Mouse (Mus musculus) stomach, postnatal 0 days (tissue): Measurements from ENCODE around the gene Adh6a. TPM values are rescaled to one million over a fixed set of nuclear protein-coding genes. Genes with fewer than 3 reads are reported as not detected.

Experiments used
- ATAC-seq: fragments of 200-750 bp; cut with Nextera tagmentation; 2 replicates; pipeline ENCODE4 v1.8.0; 2017; ENCODE audit not compliant: low FRiP score, low TSS enrichment
- DNase-seq: peaks from one replicate; pipeline ENCODE4 v3.0.0-alpha.2; 2016; ENCODE audit warnings: low spot score
- H3K27ac ChIP-seq: fragments of 300-500 bp; sonication (generic); replicated peaks from 2 replicates; pipeline ENCODE4 v1.5.1; 2014; ENCODE audit warnings: mild to moderate bottlenecking, control low read depth
- H3K27me3 ChIP-seq: fragments of 300-500 bp; sonication (generic); 2 replicates; pipeline ENCODE4 v1.6.1; 2014; ENCODE audit warnings: low read length; ENCODE audit not compliant: control insufficient read depth, insufficient read depth
- H3K36me3 ChIP-seq: fragments of 300-500 bp; sonication (generic); 2 replicates; pipeline ENCODE4 v1.6.1; 2014; ENCODE audit warnings: low read length, mixed read lengths; ENCODE audit not compliant: control insufficient read depth, insufficient read depth
- H3K4me1 ChIP-seq: fragments of 300-500 bp; sonication (generic); replicated peaks from 2 replicates; pipeline ENCODE4 v1.6.1; 2014; ENCODE audit warnings: antibody characterized with exemption; ENCODE audit not compliant: control insufficient read depth, insufficient read depth
- H3K4me2 ChIP-seq: fragments of 300-500 bp; sonication (generic); replicated peaks from 2 replicates; pipeline ENCODE4 v1.6.1; 2014; ENCODE audit warnings: low read depth, mild to moderate bottlenecking, control low read depth, moderate library complexity
- H3K4me3 ChIP-seq: fragments of 300-500 bp; sonication (generic); 2 replicates; pipeline ENCODE4 v1.5.1; 2014; ENCODE audit warnings: low read depth, low read length, control low read depth
- H3K9ac ChIP-seq: fragments of 300-500 bp; sonication (generic); 2 replicates; pipeline ENCODE4 v1.6.1; 2014; ENCODE audit warnings: mild to moderate bottlenecking, low read length, control low read depth, mixed read lengths
- H3K9me3 ChIP-seq: fragments of 300-500 bp; sonication (generic); 2 replicates; pipeline ENCODE4 v1.6.1; 2016; ENCODE audit warnings: low read length; ENCODE audit not compliant: control insufficient read depth
- CTCF ChIP-seq: IDR thresholded peaks from 2 replicates; pipeline ENCODE4 v1.5.1; 2016; ENCODE audit warnings: antibody characterized with exemption, low read depth, mild to moderate bottlenecking, moderate library complexity
- EP300 ChIP-seq: optimal IDR thresholded peaks from 2 replicates; pipeline ENCODE3; 2016; ENCODE audit warnings: antibody characterized with exemption
- WGBS: fragments of 180-500 bp; shearing (Covaris S2); extraction: QIAGEN DNeasy Blood & Tissue Kit; methylation state at CpG from one replicate; pipeline ENCODE4 v1.1.7; 2014; 5-methylcytosine and 5-hydroxymethylcytosine counted together
- polyA plus RNA-seq: library from polyadenylated mRNA; unstranded; fragments of >200 nt; fragmentation: Nextera tagmentation; extraction: Ambion mirVana; gene quantifications from 2 replicates; pipeline ENCODE4 v1.2.1, GENCODE M21; 2015

Gene Adh6a
- polyA plus RNA-seq, 1 experiment from 2014 or later, result 47.0 TPM

DNA sequence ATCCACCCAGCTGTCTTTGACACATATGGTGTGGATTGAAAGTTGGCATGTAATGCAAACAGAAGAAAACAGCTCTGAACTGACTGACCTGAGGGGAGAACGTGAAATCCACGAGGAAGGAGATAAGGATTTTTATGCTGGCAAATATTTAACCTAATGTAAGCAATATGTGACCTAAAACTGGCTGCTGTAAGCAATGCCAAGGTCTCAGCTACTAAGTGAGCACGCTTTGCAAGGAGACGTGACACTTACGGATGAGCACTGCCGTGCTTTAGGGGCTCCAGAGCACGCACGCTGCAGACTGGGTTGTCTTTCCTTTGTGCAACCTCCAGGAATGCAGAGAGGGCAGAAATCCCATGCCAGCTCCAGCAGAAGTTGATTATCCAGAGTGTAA lies 6.8 kb upstream of the Adh6a start:
- no peak for TF ChIP-seq EP300
- no peak for TF ChIP-seq CTCF
- DNase-seq, result peak; percentile 27
- Histone ChIP-seq H3K4me2 (peak overlapping the region; percentile 25; the same call in 1 of the 2 replicates), H3K27me3 (no peaks in the 10 kb centered on the region), H3K4me3 (no peak overlapping the region), H3K27ac (no peak overlapping the region), H3K9me3 (no peaks in the 10 kb centered on the region), H3K9ac (no peak overlapping the region), H3K36me3 (no peaks in the 10 kb centered on the region), H3K4me1 (no peaks in the 10 kb centered on the region)
- 9% methylated on average over 8 of the region's 8 CpGs for WGBS
- ATAC-seq, result peak; percentile 43

DNA sequence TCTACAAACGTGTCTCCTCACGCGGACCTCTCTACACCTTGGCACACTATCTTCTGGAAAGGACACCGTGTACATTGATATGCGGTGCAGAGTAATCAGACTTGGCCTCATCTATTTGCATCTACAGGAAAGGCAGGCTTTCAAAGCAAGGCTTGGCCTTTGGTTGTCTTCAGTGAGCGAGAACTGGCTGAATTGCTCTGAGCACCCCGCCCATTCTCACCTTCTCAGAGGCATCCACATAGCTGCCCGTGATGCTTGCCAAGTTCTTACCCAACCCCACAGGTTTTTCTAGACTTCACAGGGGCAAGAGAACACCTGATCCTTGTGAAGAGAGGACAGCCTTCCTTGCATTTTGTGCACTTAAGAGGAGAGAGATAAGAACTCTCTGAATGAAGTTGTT lies 3.2 kb upstream of the Adh6a start:
- Histone ChIP-seq H3K4me2 (no peak overlapping the region), H3K4me1 (no peaks in the 10 kb centered on the region), H3K27me3 (no peaks in the 10 kb centered on the region), H3K9ac (no peak overlapping the region), H3K27ac (peak overlapping the region; percentile 19), H3K4me3 (no peak overlapping the region), H3K36me3 (no peaks in the 10 kb centered on the region), H3K9me3 (no peaks in the 10 kb centered on the region)
- ATAC-seq, result peak; percentile 61; the same call in 1 of the 2 replicates
- DNase-seq, result peak; percentile 45
- no peak for TF ChIP-seq CTCF
- peak; percentile 68 for TF ChIP-seq EP300
- 64% methylated on average over 8 of the region's 8 CpGs for WGBS

DNA sequence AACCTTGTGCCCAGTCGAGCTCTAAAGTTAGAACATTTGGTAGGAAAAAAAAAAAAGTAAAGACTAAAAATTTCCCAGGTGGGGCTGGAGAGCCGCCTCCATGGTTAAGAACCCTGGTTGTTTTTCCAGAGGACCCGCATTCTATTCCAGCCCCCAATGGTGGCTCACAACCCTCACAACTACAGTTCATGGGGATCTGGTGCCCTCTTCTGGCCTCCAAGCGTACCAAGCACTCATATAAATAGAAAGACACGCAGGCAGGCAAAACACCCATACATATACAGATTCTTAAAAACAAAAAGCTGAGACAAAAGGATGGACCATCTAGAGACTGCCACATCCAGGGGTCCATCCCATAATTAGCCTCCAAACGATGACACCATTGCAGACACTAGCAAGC lies 2.1 kb upstream of the Adh6a start:
- 87% methylated on average over 6 of the region's 6 CpGs for WGBS
- Histone ChIP-seq H3K9ac (no peak overlapping the region), H3K4me3 (no peak overlapping the region), H3K4me1 (no peaks in the 10 kb centered on the region), H3K9me3 (no peaks in the 10 kb centered on the region), H3K27me3 (no peaks in the 10 kb centered on the region), H3K36me3 (no peaks in the 10 kb centered on the region), H3K27ac (peak overlapping the region; percentile 19; the same call in 1 of the 2 replicates), H3K4me2 (no peak overlapping the region)
- ATAC-seq (no peak), DNase-seq (no peak)
- peak; percentile 65 for TF ChIP-seq CTCF
- TF ChIP-seq EP300, result no peak

DNA sequence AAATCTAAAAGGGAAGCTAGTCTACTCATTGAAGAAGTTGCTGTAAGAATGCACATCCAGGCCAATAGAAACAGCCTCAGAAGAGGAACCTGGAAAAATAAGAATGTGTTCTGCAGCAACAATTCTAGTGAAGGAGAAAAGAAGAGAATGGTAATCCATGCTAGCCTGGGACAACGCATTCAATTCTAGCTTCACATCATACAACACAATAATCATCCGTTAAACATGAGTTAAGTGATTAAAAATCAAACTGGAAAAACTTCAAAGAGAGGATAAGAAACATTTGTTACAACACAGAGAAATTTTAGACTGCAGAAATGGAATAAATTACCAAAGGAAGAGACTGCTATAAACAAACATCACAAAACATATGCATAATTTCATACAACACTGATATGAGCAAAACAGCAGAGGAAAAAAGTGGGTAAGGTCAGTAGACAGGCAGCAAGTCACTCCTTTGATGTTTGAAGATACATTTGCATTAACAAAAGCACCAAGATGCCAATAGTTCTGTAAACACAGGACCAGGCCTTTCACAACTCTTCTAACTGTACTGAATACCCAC lies 3.9 kb downstream of the Adh6a start:
- H3K9me3 ChIP-seq, result no peaks in the 10 kb centered on the region

DNA sequence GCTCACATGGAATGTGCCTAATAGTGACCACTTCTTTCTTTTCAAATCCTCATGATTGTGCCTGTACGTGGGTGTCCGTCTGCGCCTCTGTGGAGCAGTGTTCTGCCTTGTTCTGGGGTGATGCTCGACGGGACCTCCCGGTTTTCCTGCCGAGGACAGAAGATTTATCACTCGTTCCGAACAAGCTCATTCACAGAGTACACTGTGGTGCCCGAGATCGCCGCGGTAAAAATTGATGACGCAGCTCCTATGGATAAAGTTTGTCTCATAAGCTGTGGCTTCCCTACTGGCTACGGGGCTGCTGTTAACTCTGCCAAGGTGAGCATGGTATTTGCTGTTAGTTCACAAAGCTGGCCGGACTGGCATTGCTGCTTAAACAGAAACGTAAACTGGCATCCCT lies 11.9 kb downstream of the Adh6a start:
- Histone ChIP-seq H3K4me3 (no peak overlapping the region), H3K27ac (no peak overlapping the region), H3K4me1 (no peaks in the 10 kb centered on the region), H3K4me2 (no peak overlapping the region), H3K9ac (no peak overlapping the region), H3K36me3 (no peaks in the 10 kb centered on the region), H3K9me3 (no peaks in the 10 kb centered on the region), H3K27me3 (no peaks in the 10 kb centered on the region)
- ATAC-seq, result no peak
- 93% methylated on average over 17 of the region's 17 CpGs for WGBS
- DNase-seq, result no peak
- no peak for TF ChIP-seq CTCF
- TF ChIP-seq EP300, result no peak

More for the DNA sequence above, 3.9 kb downstream of the Adh6a start:
- no peak overlapping the region for H3K4me3 ChIP-seq
- H3K27me3 ChIP-seq, result no peaks in the 10 kb centered on the region
- DNase-seq (no peak), ATAC-seq (no peak)
- TF ChIP-seq CTCF, result no peak
- no peak for TF ChIP-seq EP300
- H3K4me2 ChIP-seq, result no peak overlapping the region
- H3K36me3 ChIP-seq, result no peaks in the 10 kb centered on the region
- H3K9ac ChIP-seq, result no peak overlapping the region
- 66% methylated on average over 2 of the region's 2 CpGs for WGBS
- no peaks in the 10 kb centered on the region for H3K4me1 ChIP-seq
- no peak overlapping the region for H3K27ac ChIP-seq

DNA sequence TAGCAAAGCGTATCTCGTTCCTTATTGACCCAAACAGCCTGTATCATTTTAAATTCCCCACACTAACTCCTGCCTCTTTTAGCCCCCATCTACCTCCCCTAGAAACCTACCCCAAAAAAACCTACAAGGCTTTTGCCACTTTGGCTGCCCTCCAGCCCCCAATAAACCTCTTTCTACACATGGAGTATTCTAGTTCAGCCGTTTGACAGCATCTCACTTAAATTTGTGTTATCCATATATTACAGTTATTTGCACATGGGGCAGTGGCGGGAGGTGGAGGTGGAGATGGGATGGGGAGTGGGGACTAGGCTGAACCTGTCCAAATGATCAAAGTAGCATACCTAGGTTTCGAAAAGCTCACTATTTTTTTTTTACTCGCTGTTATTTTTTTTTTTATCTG lies 12.4 kb downstream of the Adh6a start:
- TF ChIP-seq CTCF, result no peak
- TF ChIP-seq EP300, result no peak
- no peaks in the 10 kb centered on the region for H3K27me3 ChIP-seq
- WGBS, result 93% methylated on average over 6 of the region's 6 CpGs
- no peaks in the 10 kb centered on the region for H3K4me1 ChIP-seq
- no peak overlapping the region for H3K27ac ChIP-seq
- H3K9me3 ChIP-seq, result no peaks in the 10 kb centered on the region
- H3K9ac ChIP-seq, result no peak overlapping the region
- no peak for ATAC-seq
- no peaks in the 10 kb centered on the region for H3K36me3 ChIP-seq
- DNase-seq, result no peak
- H3K4me2 ChIP-seq, result no peak overlapping the region
- no peak overlapping the region for H3K4me3 ChIP-seq
